Mouse (Mus musculus): ENCODE results near the gene Sptbn4.

GRCm38 (mm10) chr7:27473835-27474489 lies 26.5 kb upstream of the Sptbn4 start:
- TF ChIP-seq CTCF (IDR thresholded peaks at IDR 0.05; ENCODE audit: control insufficient read depth, insufficient read depth, insufficient read length) (no peak), MYOG (IDR thresholded peaks at IDR 0.05; ENCODE audit: control insufficient read depth, extremely low read depth, insufficient read length) (no peak)

All from C2C12 (cell line).